Mouse (Mus musculus) kidney, postnatal 4 days (tissue): ENCODE measurements around the gene Vmn2r49.
"Not testable (repeated sequence)": the region's sequence is repeated elsewhere in the genome, so short reads cannot be mapped to it uniquely, and the experiment has no call there.

Experiments
- DNase-seq, 2 experiments: peaks; one replicate each; pipeline ENCODE4 v3.0.0; 2021; ENCODE audit warnings: mixed read lengths in 2 of 2

Vmn2r49 gene

DNA sequence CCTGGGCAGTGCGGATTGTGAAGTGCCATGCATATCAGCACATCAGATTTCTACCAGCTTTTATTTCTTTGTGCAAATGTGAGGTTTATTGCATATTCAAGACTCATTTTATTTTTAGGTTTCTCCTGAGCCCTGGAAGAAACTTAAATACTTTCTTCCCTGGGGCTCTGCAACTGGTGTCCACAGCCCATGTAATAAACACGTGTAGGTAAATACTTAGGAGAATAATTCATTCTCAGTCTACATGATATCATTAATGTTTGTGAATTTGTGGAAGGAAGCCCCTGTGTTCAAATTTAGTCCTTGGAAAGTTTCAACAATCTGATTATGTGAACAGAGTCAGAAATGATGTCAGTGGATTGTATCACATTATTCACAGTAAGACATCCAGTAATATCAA, at the start of gene Vmn2r49:
Gene Vmn2r49, minus strand, starts transcription at position 101 of the 400 bp plus-strand sequence.
- not testable (repeated sequence) for DNase-seq

DNA sequence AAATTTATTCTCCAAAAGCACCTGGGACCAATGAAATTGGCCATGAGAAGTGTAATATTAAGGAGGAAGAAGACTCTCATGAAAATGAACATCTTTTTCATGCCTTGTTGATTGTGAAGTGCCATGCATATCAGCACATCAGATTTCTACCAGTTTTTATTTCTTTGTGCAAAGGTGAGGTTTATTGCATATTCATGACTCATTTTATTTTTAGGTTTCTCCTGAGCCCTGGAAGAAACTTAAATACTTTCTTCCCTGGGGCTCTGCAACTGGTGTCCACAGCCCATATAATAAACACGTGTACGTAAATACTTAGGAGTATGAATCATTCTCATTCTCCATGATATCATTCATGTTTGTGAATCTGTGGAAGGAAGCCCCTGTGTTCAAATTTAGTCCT, 38.6 kb downstream of the Vmn2r49 start, which contains the start of gene Vmn2r48:
Gene Vmn2r48, minus strand, starts transcription at position 101 of the 400 bp plus-strand sequence.
- DNase-seq: not testable (repeated sequence)
